Mouse (Mus musculus) urinary bladder, postnatal 4 days (tissue): ENCODE results near the gene Vmn2r47.
"Not testable (repeated sequence)": the region's sequence is repeated elsewhere in the genome, so short reads cannot be mapped to it uniquely, and the experiment has no call there.

Experiments used
- DNase-seq, 2 experiments: peaks; one replicate each; pipeline ENCODE4 v3.0.0; 2021 to 2022; ENCODE audit warnings: low spot score in 2 of 2

Vmn2r47 gene

GRCm38 (mm10) chr7:9841225-9841624 lies at the start of gene Vmn2r47:
Gene Vmn2r47 (minus strand): TSS chr7:9841325.
- DNase-seq, result not testable (repeated sequence)

- DNase-seq, result not testable (repeated sequence)
Measured at GRCm38 (mm10) chr7:9770471-9770870, 70.7 kb downstream of the Vmn2r47 start, which contains the start of gene Vmn2r46. Gene Vmn2r46 (minus strand): TSS chr7:9770571.
